Mouse (Mus musculus) 3134 (cell line): ENCODE results near the gene Zfp677.
A peak's percentile ranks its signal among the peaks of the same experiment; 100 is the strongest.
"Not testable (repeated sequence)": the region's sequence is repeated elsewhere in the genome, so short reads cannot be mapped to it uniquely, and the experiment has no call there.

ENCODE experiments used
- DNase-seq: peaks from one replicate; pipeline ENCODE4 v3.0.0-alpha.2; 2011; ENCODE audit warnings: low spot score; ENCODE audit not compliant: insufficient read length; ENCODE audit errors: extremely low read depth

Gene Zfp677

GRCm38 (mm10) chr17:21383391-21384056 is at the start of gene Zfp677:
Gene Zfp677, plus strand, starts transcription at chr17:21383748.
- DNase-seq: peak; percentile 85

GRCm38 (mm10) chr17:21368018-21368417 is 15.5 kb upstream of the Zfp677 start:
- not testable (repeated sequence) for DNase-seq

- DNase-seq: no peak
Observed at GRCm38 (mm10) chr17:21369925-21370719, 13.4 kb upstream of the Zfp677 start.

- DNase-seq: no peak
Observed at GRCm38 (mm10) chr17:21375311-21375710, 8.2 kb upstream of the Zfp677 start.

- DNase-seq: no peak
Observed at GRCm38 (mm10) chr17:21384057-21384411, 486 bp downstream of the Zfp677 start.

- peak; percentile 79 for DNase-seq
Observed at GRCm38 (mm10) chr17:21422664-21423599, 39.4 kb downstream of the Zfp677 start, which contains the start of gene Zfp54. Gene Zfp54, plus strand, starts transcription at chr17:21423227.

- DNase-seq: not testable (repeated sequence)
Observed at GRCm38 (mm10) chr17:21438806-21439400, 55.4 kb downstream of the Zfp677 start.
